Mouse (Mus musculus) ovary, postnatal 36 days (tissue): ENCODE results near the gene Ache.
"Not testable (repeated sequence)": the region's sequence is repeated elsewhere in the genome, so short reads cannot be mapped to it uniquely, and the experiment has no call there.

Experiments
- DNase-seq: peaks from one replicate; pipeline ENCODE4 v3.0.0; 2022; ENCODE audit warnings: low spot score, mixed read lengths

Gene Ache

DNA sequence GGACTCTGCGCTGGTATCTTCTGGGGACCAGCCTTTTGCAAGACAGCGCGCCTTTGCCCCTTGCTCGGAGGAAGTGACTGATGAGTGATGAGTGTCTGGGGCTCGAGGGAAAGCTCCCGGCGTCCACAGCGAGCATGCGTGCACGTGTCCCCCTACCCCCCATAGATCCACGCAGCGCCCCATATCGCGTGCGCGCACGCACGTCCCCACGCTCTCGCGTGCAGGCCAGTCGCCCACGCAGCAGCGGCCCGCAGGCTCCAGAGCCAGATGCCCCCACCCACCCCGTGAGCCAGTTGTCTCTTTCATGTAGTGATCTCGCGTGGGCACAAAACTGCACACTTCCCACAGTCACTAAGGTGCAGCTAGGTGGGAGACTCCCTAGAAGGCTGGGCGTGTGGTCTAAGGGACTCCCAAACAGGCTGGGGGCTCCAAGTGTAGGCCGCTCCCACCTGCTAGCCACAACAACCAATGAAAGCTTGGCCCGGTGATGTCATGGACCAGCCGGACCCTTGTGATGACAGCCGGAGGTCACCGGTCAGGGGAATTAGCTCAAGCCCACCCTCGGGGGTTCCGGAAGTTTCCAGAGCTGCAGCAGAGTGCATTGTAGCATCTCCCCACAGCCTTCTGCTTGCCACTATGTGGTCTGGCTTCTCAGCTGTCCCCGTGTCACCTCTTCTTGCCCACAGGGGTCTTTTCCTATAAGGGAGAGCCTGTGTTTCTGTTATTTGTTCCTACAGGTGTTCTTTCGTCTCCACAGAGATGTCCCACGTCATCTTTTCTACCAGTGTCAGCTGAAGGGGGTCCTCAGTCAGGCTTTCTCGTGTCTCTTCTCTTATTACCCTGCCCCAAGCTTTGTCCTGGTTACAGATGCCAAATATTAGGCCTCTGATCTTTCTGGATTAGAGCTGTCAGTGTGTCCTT lies at the start of gene Ache:
Gene Ache (plus strand): TSS at position 488 of the 921 bp plus-strand sequence.
- DNase-seq: no peak

GRCm38 (mm10) chr5:137263897-137264720 lies 23.2 kb upstream of the Ache start:
- DNase-seq: no peak

GRCm38 (mm10) chr5:137264787-137265186 lies 22.5 kb upstream of the Ache start:
- DNase-seq: no peak

DNA sequence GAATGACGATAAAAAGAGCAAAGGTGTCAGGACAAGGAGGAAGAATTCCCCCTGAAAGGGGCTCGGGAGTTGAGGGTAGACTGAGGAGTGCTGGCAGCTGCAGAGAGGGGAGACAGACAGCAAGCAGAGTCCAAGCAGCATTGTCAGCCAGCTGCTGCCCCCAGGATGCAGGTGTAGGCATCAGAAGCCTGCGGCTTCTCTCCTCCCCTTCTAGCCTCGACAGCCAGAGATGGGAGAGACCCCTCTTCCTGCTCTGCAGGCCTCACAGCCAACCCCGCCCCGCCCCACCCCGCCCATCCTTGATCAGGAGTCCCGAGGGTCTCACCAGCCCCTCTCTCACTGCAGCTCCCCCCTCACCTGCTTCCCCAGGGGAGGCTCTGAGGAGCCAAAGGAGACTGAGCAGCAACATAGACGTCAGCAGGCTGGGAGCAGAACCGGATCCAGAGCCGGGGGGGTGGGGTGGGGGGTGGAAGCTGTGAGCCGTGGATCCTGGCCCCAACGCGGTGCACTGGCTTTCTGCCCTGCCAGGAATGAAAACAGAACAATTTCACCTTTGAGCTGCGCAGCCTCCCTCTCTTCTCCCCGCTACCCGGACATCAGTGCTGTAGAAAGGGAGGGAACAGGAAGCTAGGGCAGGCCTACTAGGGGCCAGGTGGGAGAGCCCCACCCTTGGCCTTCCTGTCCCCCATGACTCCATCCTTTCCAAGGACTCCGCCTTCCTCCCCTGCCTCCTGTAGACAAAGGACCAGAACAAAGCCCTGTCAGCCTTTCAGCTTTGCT lies 19.0 kb upstream of the Ache start:
- DNase-seq: no peak

DNA sequence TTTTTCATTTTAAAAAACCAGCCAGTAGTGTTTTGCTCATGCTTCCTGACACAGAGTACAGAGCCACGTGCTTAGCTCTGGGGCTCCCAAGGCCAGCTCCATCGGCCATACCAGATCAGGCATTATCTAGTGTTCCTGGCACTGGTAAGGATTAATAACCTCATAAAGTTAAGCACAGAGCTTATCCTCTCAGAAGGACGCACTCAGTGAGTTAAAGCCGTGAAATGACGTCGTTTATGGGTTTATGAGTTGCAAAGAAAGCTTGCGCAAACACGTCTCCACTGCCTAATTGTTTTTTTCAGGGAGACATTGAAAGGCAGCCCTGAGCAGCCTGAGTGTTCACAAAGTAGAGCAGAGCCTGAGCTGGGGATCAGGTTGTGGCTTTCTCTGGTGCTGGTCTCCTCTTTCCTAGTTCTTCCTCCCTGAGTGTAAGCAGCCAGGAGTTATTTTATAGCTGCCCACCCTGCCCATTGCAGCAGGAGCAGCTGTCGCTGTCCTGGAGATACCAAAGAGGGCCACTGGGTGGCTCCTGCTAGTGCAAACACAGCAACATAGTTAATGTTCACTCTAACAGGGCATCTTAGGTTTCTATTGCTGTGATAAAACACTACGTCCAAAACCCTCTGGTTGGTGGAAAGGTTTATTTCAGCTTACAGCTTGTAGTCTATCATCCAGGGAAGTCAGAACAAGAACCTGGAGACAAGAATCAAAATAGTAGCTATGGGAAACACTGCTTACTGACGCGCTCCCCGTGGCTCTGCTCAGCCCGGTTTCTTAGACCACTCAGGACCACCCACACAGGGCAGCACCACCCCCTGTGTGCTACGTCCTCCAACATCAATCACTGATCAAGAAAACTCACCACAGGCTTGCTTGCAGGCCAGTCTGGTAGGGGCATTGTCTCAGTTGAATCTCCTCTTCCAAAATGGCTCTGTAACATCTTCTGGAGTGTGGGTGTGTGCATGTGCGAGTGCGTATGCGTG lies 9.7 kb upstream of the Ache start:
- no peak for DNase-seq

DNA sequence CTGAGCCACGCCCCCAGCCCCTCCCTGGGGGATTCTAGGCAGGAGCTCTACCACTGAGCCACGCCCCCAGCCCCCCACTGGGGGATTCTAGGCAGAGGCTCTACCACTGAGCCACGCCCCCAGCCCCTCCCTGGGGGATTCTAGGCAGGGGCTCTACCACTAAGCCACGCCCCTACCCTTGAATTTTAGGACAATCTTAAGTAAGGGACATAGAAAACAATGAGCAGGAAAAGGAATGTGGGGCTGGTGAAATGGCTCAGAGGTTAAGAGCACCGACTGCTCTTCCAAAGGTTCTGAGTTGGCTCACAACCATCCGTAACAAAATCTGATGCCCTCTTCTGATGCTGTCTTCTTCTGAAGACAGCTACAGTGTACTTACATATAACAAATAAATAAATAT lies 2.9 kb upstream of the Ache start:
- not testable (repeated sequence) for DNase-seq

DNA sequence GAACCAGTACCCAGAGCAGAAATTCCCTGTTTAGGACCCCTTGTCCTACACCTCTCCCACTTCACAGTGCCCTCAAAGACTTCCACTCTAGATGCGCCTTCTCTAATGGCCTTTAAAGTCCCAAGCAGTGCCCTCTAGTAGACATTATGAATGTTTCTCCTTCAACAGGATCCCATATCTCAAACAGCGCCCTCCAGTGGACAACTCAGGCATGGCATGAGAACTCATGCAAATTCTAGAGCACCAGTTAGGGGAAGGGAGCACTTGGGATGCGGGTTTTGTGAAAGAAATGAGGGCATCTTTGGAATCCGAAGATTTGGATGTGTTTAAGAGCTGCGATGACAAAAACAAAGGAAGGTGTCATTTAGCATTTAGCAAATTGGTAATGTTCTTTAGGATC lies 2.3 kb upstream of the Ache start:
- no peak for DNase-seq

DNA sequence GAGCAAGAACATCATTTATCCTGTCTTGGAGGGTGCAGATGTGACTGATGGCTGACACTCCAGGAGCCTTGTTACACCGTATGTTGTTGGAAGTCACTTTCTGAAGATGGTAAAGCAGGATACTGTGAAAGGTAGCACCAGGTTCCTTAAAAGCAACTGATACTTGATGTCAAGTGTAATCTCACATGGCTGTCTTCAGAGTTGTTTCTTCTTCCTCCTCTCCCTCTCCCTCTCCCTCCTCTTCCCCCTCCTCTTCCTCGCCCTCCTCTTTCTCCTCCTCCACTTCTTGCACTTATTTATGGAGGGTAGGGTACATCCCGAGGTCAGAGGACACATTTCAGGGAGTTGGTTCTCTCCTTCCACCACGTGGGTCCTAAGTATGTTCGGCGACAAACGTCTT lies 1.3 kb upstream of the Ache start:
- DNase-seq: no peak

- peak; percentile 84 for DNase-seq
Measured at GRCm38 (mm10) chr5:137286655-137287031, 676 bp upstream of the Ache start.

- no peak for DNase-seq
Measured at GRCm38 (mm10) chr5:137287953-137288743, 829 bp downstream of the Ache start.

GRCm38 (mm10) chr5:137288999-137289470 lies 1.7 kb downstream of the Ache start:
- no peak for DNase-seq

- no peak for DNase-seq
Measured at GRCm38 (mm10) chr5:137289591-137290365, 2.5 kb downstream of the Ache start.

GRCm38 (mm10) chr5:137290677-137291076 lies 3.4 kb downstream of the Ache start:
- DNase-seq: peak; percentile 54

GRCm38 (mm10) chr5:137291381-137291926 lies 4.1 kb downstream of the Ache start:
- no peak for DNase-seq

DNA sequence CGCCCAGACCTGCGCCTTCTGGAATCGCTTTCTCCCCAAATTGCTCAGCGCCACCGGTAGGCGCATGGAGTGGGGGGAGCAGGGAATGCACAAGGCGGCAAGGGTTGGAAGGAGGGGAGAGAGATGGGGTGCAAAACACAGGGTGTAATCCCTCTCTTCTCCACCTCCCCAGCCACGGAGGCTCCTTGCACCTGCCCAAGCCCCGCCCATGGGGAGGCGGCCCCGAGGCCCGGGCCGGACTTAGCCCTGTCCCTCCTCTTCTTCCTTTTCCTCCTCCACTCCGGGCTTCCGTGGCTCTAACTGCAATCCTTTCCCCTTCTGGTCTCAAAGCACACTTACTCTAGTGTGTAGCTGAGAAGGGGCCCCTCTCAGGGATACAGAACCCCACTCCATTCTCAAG lies 6.0 kb downstream of the Ache start:
- peak; percentile 80 for DNase-seq

GRCm38 (mm10) chr5:137293839-137294743 lies 6.8 kb downstream of the Ache start, which contains the start of gene Ufsp1:
Gene Ufsp1, plus strand, starts transcription at chr5:137294629.
- peak; percentile 94 for DNase-seq

- DNase-seq: no peak
Measured at GRCm38 (mm10) chr5:137294744-137295093, 7.4 kb downstream of the Ache start.

- no peak for DNase-seq
Measured at GRCm38 (mm10) chr5:137295296-137295695, 8.0 kb downstream of the Ache start.
